Mouse (Mus musculus) T-helper 17 cell (primary cell): ENCODE results near the gene Fbln1.

Experiments
- in situ Hi-C, 2 experiments: fragments of 300-600 bp; cut with MboI, MseI; formaldehyde crosslinking; loops; 1 replicate in 1 of 2; 2 replicates in 1 of 2; pipeline ENCODE4 v1.15.1; 2025; ENCODE audit warnings: high pct_unique_total_duplicates in 2 of 2

The Fbln1 gene

GRCm38 (mm10) chr15:85334234-85334633 is 128.5 kb downstream of the Fbln1 start:
- in situ Hi-C loops: no loop called here

GRCm38 (mm10) chr15:85335671-85336300 is 130.0 kb downstream of the Fbln1 start, which contains the start of gene Atxn10:
Gene Atxn10 (plus strand): TSS chr15:85336245.
- in situ Hi-C loops: loop anchor here in 1 of 2 experiments (5.0 kb wide), 1 partner anchor 1768 kb away; no protein-coding TSS in a partner anchor
